Mouse (Mus musculus) ES-E14 (cell line): Measurements from ENCODE around the gene Tent4a.

ENCODE experiments used
- MAFK ChIP-seq: IDR thresholded peaks from 2 replicates; pipeline ENCODE4 v1.6.1; 2014; ENCODE audit warnings: mild to moderate bottlenecking, low read depth, low read length, inconsistent platforms; ENCODE audit not compliant: insufficient read depth
- ZC3H11A ChIP-seq: IDR thresholded peaks from 2 replicates; pipeline ENCODE4 v1.6.1; 2012; ENCODE audit warnings: low read depth, mild to moderate bottlenecking, inconsistent platforms, low read length, borderline replicate concordance
- ZNF384 ChIP-seq: IDR thresholded peaks from 2 replicates; pipeline ENCODE4 v1.6.1; 2012; ENCODE audit warnings: low read depth, low read length, inconsistent platforms

DNA sequence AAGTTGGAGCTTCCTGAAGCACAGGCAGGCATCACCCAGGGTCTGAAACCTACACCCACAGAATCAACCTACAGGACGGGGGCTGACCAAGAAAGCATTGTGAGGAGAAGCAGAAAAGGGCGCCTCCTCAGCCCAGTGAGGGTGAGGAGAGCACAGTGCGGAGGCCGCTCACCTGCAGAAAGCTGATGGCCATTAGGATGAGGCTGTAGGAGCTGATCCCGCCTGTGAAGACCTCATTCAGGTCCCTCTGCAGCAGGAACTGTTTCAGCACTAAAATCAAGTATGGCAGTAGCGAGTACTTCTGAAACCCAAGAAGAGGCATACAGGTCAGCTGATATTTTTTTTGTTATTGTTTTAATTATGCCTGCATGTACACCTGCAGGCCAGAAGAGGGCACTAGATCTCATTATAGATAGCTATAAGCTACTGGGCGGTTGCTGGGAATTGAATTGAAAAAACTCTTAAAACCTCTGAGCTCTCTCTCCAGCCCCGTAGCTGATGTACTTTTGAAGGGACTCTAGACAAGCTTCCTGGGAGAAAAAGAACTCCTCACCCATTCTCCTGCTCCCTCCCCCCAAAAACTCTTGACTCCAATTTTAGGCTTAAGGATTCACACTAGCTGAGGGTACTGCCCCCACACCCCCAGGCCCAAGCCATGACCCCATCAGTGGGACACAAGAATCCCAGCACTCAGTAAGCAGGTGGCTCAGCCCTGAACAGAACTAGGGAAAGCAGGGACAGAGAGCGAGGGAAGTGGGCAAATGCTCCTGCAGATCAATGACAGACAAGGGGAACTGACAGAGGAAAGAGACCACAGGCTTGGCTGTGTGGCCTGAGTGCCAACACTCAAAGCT lies 24.8 kb downstream of the Tent4a start:
- TF ChIP-seq ZC3H11A (no peak), ZNF384 (no peak), MAFK (no peak)
